Mouse (Mus musculus) C2C12 (cell line): ENCODE data around the gene Polr3b.

Source experiments
- CTCF ChIP-seq: IDR thresholded peaks from one replicate; pipeline ENCODE4 v1.5.1; 2011; ENCODE audit not compliant: control insufficient read depth, insufficient read depth, insufficient read length
- MAX ChIP-seq: IDR thresholded peaks from one replicate; pipeline ENCODE4 v1.6.1; 2011; ENCODE audit warnings: mild to moderate bottlenecking, control low read depth
- MYOD1 ChIP-seq: IDR thresholded peaks from one replicate; pipeline ENCODE4 v1.6.1; 2011; ENCODE audit warnings: low read depth; ENCODE audit not compliant: control insufficient read depth, insufficient read length
- USF1 ChIP-seq: IDR thresholded peaks from one replicate; pipeline ENCODE4 v1.6.1; 2011; ENCODE audit warnings: low read depth, mild to moderate bottlenecking, control low read depth, moderate library complexity

- TF ChIP-seq CTCF (no peak), USF1 (no peak), MYOD1 (no peak), MAX (no peak)
These were observed 133.0 kb downstream of the Polr3b start for GRCm38 (mm10) chr10:84754851-84755785.
